Mouse (Mus musculus): Measurements from ENCODE around the gene Ptn. TPM values are rescaled to one million over a fixed set of nuclear protein-coding genes. Genes with fewer than 3 reads are reported as not detected.

Ptn gene
- polyA plus RNA-seq (2012; rRNA removed) = 0.58 and 0.84 TPM in 2 replicates

DNA sequence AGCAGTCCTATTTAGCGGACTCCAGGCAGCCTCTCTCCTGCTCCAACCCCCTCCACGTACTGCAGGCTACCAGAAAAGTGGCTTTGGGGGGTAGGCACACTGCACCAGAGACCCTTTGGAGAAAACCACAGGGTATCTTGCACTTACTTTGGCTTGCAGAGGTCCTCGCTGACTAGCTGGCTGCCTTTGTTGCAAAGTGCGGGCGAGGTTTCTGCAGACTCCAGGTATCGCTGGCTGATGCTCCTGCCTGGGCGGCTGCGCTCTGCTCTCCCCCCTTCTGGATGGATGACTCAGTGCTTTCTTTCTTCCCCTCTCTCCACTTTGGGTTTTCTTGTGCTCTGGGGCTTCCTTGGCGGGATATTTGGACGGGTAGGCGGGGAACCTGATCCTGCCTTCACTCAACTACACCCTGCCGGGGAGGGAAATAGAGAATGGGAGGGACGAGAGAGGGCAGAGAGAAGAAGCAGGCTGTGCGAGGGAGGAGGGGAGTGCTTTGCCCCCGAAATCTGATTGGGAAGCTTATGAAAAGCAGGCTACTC is at the start of gene Ptn:
TSS of gene Ptn (minus strand) at position 474 of the 539 bp plus-strand sequence.

Data from stomach, adult 2 months (tissue).